Mouse (Mus musculus) ZHBTc4 (cell line): ENCODE data around the gene Tuba3a.

ENCODE experiments used
- DNase-seq: peaks from one replicate; pipeline ENCODE4 v3.0.0-alpha.2; 2011; ENCODE audit warnings: low read depth, low spot score

Gene Tuba3a

DNA sequence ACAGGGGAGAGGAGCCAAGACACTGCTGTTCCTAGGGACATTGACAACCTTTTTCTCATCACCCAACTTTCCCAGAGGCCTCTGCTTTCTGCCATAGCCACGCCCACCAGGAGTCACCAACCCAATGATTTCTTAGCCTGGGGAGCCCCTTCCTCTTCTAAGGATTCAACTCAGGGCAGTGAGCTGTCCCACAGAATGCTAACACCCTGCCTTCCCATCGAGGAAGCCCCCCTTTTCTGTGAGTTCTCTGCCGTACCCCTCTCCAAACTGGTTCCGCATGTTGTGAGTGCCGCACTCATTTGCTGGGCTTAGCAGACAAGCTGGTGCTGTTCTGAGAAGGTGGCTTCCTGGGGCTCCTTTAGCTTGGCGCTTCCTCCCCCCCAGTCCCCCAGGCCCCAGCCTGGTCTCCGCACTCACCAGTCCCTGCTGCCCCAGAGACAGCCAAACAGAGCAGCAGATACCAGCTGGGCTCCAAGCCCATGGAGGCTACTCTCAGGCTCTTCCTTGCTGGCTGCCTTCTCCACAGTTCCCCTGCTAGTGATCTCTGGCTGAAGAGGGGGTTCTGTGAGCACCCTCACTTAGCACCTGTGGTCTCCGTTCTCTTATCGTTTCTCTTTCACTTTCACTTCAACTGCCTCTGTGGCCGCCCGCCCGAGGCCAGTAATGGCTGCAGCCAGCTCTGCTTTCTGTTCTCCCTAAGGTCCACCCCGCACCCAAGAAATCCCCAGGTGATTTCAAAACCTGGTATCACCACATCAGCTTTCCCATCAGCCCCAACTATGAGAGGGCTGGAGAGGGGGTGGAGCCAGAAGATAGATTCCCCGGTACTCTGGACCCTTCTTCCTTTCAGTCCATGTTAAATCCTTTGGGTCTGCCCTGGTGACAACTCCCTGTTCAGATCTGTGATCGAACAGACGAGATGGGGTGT is 54.5 kb downstream of the Tuba3a start, which contains the start of gene Tapbpl:
TSS of gene Tapbpl (minus strand) at position 744 of the 928 bp plus-strand sequence.
- peak; percentile 58 for DNase-seq

DNA sequence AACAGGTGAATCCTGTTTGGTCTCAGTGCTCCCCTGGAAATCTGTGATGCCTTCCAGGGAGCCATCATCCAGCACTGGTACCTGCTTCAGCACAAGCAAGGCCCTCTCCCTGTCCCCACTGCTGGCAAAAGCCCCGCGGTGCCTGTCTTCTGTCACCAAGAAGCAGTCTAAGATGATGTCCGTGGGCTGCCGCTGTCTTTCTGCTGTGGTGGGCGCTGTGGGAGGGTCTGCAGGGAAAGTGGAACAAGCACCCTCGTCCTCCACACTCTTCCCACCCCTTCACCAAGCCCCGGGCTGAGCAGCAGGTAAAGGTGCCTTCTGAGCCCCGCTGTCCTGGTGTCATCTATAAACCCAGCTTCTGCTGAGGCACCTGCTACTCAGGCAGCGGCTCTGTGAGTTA is 55.3 kb downstream of the Tuba3a start:
- DNase-seq: no peak
